Mouse (Mus musculus): ENCODE results near the gene Sik2.

DNA sequence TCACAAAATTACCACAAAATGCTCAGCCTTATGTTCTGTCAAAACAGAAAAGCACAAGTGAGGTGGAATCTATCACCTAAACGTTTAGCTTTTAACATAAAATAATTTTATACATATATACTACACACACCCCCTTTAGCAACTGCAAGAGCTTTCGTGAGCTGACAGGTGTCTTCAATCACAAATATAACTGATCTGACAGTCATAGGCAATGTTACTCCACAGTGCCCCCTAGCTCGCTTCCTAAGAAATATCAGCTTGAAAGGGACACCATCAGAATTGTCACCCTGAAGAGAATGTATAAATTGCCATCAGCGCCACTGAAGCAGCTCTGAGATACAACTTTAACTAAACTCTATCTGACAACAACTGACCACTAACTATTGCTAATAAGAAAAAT lies 2.0 kb downstream of the Sik2 start:
- TF ChIP-seq CTCF (IDR thresholded peaks at IDR 0.05; ENCODE audit: low read depth) (peak; percentile 83), EP300 (optimal IDR thresholded peaks at IDR 0.05) (no peak)

All from stomach, postnatal 0 days (tissue).